Mouse (Mus musculus): ENCODE measurements around the gene Htr6.

- TF ChIP-seq CTCF (IDR thresholded peaks at IDR 0.05; ENCODE audit: control insufficient read depth, insufficient read depth, low read length), result no peak
- no peak for TF ChIP-seq POLR2A (IDR thresholded peaks at IDR 0.05; ENCODE audit: borderline replicate concordance, control insufficient read depth, low read depth, low read length)
Measured at GRCm38 (mm10) chr4:139055744-139056143, 19.6 kb downstream of the Htr6 start.

Data from bone marrow, adult 2 months (tissue).